Mouse (Mus musculus): ENCODE measurements around the gene Jph4.
A peak's percentile ranks its signal among the peaks of the same experiment; 100 is the strongest.

Gene Jph4

GRCm38 (mm10) chr14:55115846-55116245 is 889 bp downstream of the Jph4 start:
- DNase-seq, result no peak

- no peak for DNase-seq
These were observed 1.7 kb downstream of the Jph4 start for GRCm38 (mm10) chr14:55114759-55115701.

- DNase-seq, result no peak
These were observed 2.6 kb downstream of the Jph4 start for GRCm38 (mm10) chr14:55113975-55114645.

- DNase-seq, result no peak
These were observed 3.3 kb downstream of the Jph4 start for GRCm38 (mm10) chr14:55113351-55113974.

GRCm38 (mm10) chr14:55111720-55112119 is 5.0 kb downstream of the Jph4 start:
- DNase-seq, result no peak

- DNase-seq, result no peak
These were observed 6.7 kb downstream of the Jph4 start for GRCm38 (mm10) chr14:55110076-55110475.

- DNase-seq, result no peak
These were observed 7.5 kb downstream of the Jph4 start for GRCm38 (mm10) chr14:55109048-55109873.

GRCm38 (mm10) chr14:55108202-55108870 is 8.4 kb downstream of the Jph4 start:
- no peak for DNase-seq

- no peak for DNase-seq
These were observed 9.7 kb downstream of the Jph4 start for GRCm38 (mm10) chr14:55106990-55107389.

GRCm38 (mm10) chr14:55105836-55106809 is 10.6 kb downstream of the Jph4 start, which contains the start of gene Ap1g2:
Ap1g2 (minus strand) TSS chr14:55106593.
- peak; percentile 90 for DNase-seq

GRCm38 (mm10) chr14:55105386-55105785 is 11.3 kb downstream of the Jph4 start:
- no peak for DNase-seq

GRCm38 (mm10) chr14:55104365-55104764 is 12.4 kb downstream of the Jph4 start:
- no peak for DNase-seq

- no peak for DNase-seq
These were observed 14.4 kb downstream of the Jph4 start for GRCm38 (mm10) chr14:55102253-55102785.

GRCm38 (mm10) chr14:55101592-55101991 is 15.1 kb downstream of the Jph4 start:
- peak; percentile 56 for DNase-seq

- peak; percentile 58 for DNase-seq
These were observed 18.7 kb downstream of the Jph4 start for GRCm38 (mm10) chr14:55098067-55098466.

GRCm38 (mm10) chr14:55097646-55098045 is 19.1 kb downstream of the Jph4 start:
- DNase-seq, result no peak

- DNase-seq, result no peak
These were observed 20.1 kb downstream of the Jph4 start for GRCm38 (mm10) chr14:55096573-55097087.

- DNase-seq, result no peak
These were observed 21.1 kb downstream of the Jph4 start for GRCm38 (mm10) chr14:55095671-55096070.

- DNase-seq, result no peak
These were observed 21.5 kb downstream of the Jph4 start for GRCm38 (mm10) chr14:55095263-55095662.

GRCm38 (mm10) chr14:55094704-55095231 is 22.0 kb downstream of the Jph4 start, which contains the start of gene Thtpa:
Thtpa (plus strand) TSS chr14:55094784.
- DNase-seq, result peak; percentile 79
